Mouse (Mus musculus) CD8-positive naive resting alpha-beta T cell, adult 57 days (primary cell): ENCODE data around the gene Zfp239. TPM values are rescaled to one million over a fixed set of nuclear protein-coding genes. Genes with fewer than 3 reads are reported as not detected.

Experiments used
- total RNA-seq: library from RNA; stranded (reverse); gene quantifications from one replicate; pipeline ENCODE4 v1.2.4, GENCODE M21; 2023

Gene Zfp239
- 3.7 TPM for total RNA-seq

DNA sequence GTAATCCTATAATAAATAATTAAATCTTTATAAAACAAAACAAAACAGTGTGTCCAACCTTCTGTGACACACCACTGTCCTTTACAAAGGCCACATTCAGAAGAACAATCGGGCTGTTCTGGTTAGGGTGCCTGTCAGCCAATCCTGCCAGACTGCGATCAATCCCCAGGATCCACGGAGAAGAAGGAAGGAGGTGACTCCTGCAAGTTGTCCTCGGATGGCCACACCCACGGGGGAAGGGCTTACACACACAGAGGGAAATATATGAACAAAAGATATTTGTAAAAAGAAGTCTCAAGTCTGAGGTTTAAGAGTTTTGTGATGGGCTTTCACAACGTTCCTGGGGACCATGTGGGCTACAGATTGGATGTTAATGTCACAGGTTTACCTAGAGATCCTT, at the start of gene Zfp239:
TSS of gene Zfp239 (plus strand) at position 253 of the 400 bp plus-strand sequence.

DNA sequence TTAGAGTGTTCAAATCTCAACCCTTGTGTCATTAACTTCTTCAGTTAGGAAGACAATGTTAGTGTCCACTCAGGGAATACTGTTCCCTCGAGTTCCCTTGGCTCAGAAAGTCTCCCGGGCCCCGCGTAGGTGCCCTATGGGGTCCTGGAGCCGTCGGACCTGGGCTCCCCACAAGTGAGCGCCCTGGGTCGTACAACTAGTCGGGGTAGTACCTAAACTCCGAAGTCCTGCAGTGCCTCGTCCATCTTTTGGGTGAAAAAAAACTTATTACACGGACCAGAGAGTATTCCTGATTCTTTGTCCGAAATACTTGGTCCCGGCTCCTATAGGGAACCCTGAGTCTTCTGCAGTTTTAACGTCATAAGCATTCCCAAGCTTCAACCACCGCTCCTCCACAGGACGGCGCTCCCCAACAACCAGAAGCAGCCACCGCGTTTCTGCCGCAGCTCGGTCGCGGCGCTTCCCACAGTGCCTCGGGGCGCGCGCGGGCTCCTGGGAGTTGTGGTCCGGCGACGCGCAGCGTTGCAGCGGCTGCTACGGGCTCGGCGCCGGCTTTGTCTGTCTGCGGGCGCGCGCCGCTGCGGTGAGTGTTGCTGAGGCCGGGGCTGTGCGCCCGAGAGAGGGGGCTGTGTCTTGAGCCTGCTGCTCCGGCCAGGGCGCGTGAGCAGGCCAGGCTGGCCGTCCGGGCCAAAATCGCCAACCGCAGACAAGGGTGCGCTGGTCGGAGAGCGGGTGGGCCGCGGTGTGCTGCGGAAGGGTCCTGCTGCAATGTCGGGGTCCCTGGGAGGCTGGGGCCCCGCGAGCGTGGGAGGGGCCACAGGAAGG, 21.0 kb upstream of the Zfp239 start, which contains the start of gene Zfp637:
TSS of gene Zfp637 (plus strand) at position 495 of the 825 bp plus-strand sequence.

DNA sequence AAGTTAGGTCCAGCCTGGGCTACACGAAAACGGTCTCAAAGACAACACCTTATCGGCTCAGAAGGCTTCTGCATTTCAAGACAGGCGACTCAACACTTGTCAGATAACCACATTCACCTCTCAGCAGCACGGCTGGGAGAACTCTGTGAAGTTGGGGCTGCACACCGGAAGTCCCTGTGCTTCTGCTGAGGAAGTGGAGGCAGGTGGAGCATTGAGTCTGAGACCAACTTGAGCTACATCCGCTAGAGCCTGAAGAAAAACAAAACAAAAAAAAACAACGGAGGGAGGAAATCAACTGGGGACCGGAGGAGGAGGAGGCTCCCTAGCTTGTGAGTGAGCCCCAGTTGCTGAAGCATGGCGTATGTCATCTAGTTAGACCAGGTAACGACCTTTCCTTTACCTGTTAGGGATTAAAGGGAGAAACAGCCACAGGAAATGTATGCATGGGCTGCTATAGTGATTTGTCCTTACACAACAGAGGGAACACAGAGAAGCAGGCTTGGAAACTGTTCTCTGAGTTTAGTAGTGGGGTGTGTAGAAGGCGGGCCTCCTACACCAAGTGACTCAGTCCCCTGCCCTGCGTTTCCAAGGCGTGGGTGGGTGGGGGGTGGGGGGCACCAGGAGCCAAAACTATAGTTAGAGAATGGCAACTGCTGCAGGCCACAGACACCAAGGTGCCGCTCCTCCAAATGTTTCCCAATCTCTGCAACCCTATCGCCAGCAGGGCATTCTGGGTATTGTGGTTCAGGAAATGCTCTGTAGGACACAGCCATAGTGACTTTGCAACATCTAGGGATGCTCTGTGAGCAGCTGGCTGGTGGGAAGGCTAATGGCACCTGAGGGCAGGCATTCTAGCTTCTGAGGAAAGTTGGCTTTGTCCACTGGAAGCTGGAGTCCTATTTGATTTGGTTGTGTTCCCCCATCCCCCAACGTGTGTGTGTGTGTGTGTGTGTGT, 38.5 kb downstream of the Zfp239 start, which contains the start of gene Hnrnpf:
TSS of gene Hnrnpf (plus strand) at position 199 of the 955 bp plus-strand sequence.

Other genes with a start within 250 kb of the Zfp239 start
- 14.6 TPM for gene Zfp637, start 20.9 kb upstream of the Zfp239 start, total RNA-seq
- gene Hnrnpf, start 38.2 kb downstream of the Zfp239 start, total RNA-seq = 775 TPM
- not detected for gene Fxyd4, start 75.6 kb downstream of the Zfp239 start, total RNA-seq
- gene Rasgef1a, start 149.3 kb downstream of the Zfp239 start, total RNA-seq = 0.77 TPM